Mouse (Mus musculus): ENCODE measurements around the gene Nop53.

GRCm38 (mm10) chr7:15921796-15922195 is 24.1 kb downstream of the Nop53 start:
- no peak for TF ChIP-seq POLR2A (IDR thresholded peaks at IDR 0.05; ENCODE audit: insufficient read depth, low read depth, low read length)
- no peak for TF ChIP-seq CTCF (IDR thresholded peaks at IDR 0.05)
- no peak for TF ChIP-seq EP300 (IDR thresholded peaks at IDR 0.05; ENCODE audit: insufficient read depth, low read depth, low read length)

Data from heart, adult 2 months (tissue).